Mouse (Mus musculus) heart, embryonic 16.5 days (tissue): ENCODE data around the gene Cd6. TPM values are rescaled to one million over a fixed set of nuclear protein-coding genes. Genes with fewer than 3 reads are reported as not detected.

Experiments
- ATAC-seq: fragments of 200-750 bp; cut with Nextera tagmentation; replicated peaks from 2 replicates; pipeline ENCODE4 v1.8.0; 2017; ENCODE audit warnings: moderate number of reproducible peaks; ENCODE audit not compliant: insufficient read depth, low FRiP score; ENCODE audit errors: extremely low read depth
- H3K27ac ChIP-seq: fragments of 300-500 bp; sonication (generic); 2 replicates; pipeline ENCODE4 v1.5.1; 2014; ENCODE audit warnings: mild to moderate bottlenecking, low read length, control low read depth, moderate library complexity
- H3K27me3 ChIP-seq: fragments of 300-500 bp; sonication (generic); 2 replicates; pipeline ENCODE4 v1.6.1; 2014; ENCODE audit warnings: low read length, mixed read lengths; ENCODE audit not compliant: control insufficient read depth, insufficient read depth
- H3K36me3 ChIP-seq: fragments of 300-500 bp; sonication (generic); 2 replicates; pipeline ENCODE4 v1.6.1; 2014; ENCODE audit not compliant: control insufficient read depth, insufficient read depth
- H3K4me1 ChIP-seq: fragments of 300-500 bp; sonication (generic); 2 replicates; pipeline ENCODE4 v1.6.1; 2014; ENCODE audit warnings: low read length, mixed read lengths; ENCODE audit not compliant: control insufficient read depth, insufficient read depth
- H3K4me2 ChIP-seq: fragments of 300-500 bp; sonication (generic); 2 replicates; pipeline ENCODE4 v1.6.1; 2014; ENCODE audit warnings: low read depth, mild to moderate bottlenecking, control low read depth, low read length
- H3K4me3 ChIP-seq: fragments of 300-500 bp; sonication (generic); 2 replicates; pipeline ENCODE4 v1.5.1; 2014; ENCODE audit warnings: mild to moderate bottlenecking, control low read depth, low read length
- H3K9ac ChIP-seq: fragments of 300-500 bp; sonication (generic); 2 replicates; pipeline ENCODE4 v1.6.1; 2014; ENCODE audit warnings: low read length, control low read depth
- H3K9me3 ChIP-seq: fragments of 300-500 bp; sonication (generic); replicated peaks from 2 replicates; pipeline ENCODE4 v1.6.1; 2016; ENCODE audit warnings: low read length; ENCODE audit not compliant: control insufficient read depth
- WGBS: fragments of 180-500 bp; shearing (Covaris S2); extraction: QIAGEN DNeasy Blood & Tissue Kit; methylation state at CpG from one replicate; pipeline ENCODE4 v1.1.7; 2014; 5-methylcytosine and 5-hydroxymethylcytosine counted together
- polyA plus RNA-seq: library from polyadenylated mRNA; unstranded; fragments of >200 nt; fragmentation: Nextera tagmentation; extraction: Ambion mirVana; gene quantifications from 2 replicates; pipeline ENCODE4 v1.2.1, GENCODE M21; 2015

The Cd6 gene
- polyA plus RNA-seq, 1 experiment from 2014 or later: 4.3 TPM

DNA sequence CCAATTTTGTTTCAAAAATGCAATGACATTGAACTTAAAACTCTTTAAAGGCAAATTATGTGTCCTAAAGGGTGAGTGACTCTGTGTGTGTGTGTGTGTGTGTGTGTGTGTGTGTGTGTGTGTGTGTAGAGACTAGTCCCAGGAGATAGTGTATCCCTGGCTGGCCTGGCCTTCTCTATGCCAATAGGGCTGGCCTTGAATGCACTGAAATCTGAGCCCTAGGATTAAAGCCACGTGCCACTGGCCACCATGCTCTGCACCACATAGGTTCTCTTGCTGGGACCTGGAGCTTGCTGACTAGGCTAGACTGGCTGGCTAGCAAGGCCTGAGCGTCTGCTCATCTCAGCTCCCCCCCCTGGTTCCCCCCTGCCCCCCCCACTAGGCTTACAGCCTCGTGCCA, 36.8 kb downstream of the Cd6 start:
- Histone ChIP-seq H3K27ac (no peak overlapping the region), H3K27me3 (no peaks in the 10 kb centered on the region), H3K9me3 (no peaks in the 10 kb centered on the region), H3K9ac (no peak overlapping the region), H3K36me3 (no peaks in the 10 kb centered on the region), H3K4me2 (no peak overlapping the region), H3K4me3 (no peak overlapping the region), H3K4me1 (no peaks in the 10 kb centered on the region)
- ATAC-seq: no peak
- 61% methylated on average over 3 of the region's 3 CpGs for WGBS

DNA sequence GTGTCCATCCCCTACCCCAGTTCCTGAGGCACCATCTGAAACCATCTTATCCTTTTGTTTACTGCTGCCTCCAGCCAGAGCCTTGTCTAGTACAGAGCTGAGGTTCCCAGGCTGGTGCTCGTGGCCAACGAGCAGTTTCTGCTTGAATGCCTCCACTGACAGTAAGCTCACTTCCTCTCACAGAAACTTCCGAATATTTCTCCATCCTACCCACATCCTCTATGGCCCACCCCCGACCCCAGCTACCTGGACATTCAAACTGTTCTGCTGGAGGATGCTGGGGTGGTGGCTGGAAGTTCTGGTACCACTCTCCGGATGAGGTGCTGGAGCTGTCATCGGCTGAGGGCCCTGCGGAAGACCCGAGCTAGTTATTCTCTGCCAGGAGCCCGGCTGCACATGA, 39.5 kb downstream of the Cd6 start:
- H3K27ac ChIP-seq: no peak overlapping the region
- WGBS: 70% methylated on average over 9 of the region's 9 CpGs
- peaks cover 2% of the 10 kb centered on the region; the same call in 1 of the 2 replicates for H3K4me1 ChIP-seq
- ATAC-seq: no peak
- no peak overlapping the region for H3K4me3 ChIP-seq
- no peaks in the 10 kb centered on the region for H3K27me3 ChIP-seq
- H3K4me2 ChIP-seq: no peak overlapping the region
- H3K9ac ChIP-seq: no peak overlapping the region
- H3K9me3 ChIP-seq: no peaks in the 10 kb centered on the region
- no peaks in the 10 kb centered on the region for H3K36me3 ChIP-seq

DNA sequence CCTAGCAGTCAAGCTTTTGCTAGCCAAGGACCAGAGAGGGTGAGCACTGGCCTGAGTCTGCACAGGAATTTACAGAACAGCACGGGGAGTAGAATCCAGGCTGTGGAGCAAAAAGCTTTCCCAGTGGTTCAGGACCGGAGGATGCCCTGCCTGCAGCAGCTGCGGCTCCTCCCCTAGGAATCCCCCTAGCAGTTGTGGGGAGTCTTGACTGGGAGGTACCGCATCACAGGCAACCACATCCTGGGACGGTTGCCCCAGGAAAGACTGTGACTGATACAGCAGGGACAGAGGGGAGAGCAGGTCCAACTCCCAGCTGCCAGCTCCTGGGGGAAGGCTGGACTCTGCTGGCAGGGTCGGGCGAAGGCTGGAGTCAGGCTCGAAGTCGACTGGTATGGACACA, 41.6 kb downstream of the Cd6 start:
- H3K36me3 ChIP-seq: no peaks in the 10 kb centered on the region

DNA sequence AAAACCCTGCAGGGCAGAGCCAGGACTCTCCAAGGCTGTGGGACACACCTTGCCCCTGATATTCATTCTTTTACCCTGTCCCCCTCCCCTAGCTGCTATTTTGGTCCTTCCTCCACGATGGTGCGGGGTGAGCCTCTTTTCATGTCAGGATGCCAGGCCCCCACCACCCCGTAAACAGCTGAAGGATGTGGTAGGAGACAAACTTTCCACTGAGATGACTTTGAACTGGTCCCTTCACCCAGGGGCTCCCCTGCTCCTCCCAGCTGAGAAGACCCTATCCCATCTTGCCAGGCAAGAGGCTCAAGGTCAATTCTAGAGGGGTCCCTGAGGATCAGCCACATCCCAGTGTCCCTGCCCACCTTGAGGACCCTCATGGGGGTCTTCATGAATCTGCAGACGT, 42.5 kb downstream of the Cd6 start:
- Histone ChIP-seq H3K27ac (no peak overlapping the region), H3K4me2 (no peak overlapping the region), H3K4me1 (peaks cover 4% of the 10 kb centered on the region), H3K4me3 (no peak overlapping the region), H3K9ac (no peak overlapping the region), H3K27me3 (no peaks in the 10 kb centered on the region), H3K36me3 (no peaks in the 10 kb centered on the region), H3K9me3 (no peaks in the 10 kb centered on the region)
- WGBS: 64% methylated on average over 4 of the region's 4 CpGs
- 0 out of 2 replicates have a peak, but pooled peaks have one; percentile 2 for ATAC-seq

More for the DNA sequence above, 41.6 kb downstream of the Cd6 start:
- no peak for ATAC-seq
- Histone ChIP-seq H3K9ac (no peak overlapping the region), H3K27ac (no peak overlapping the region), H3K9me3 (no peaks in the 10 kb centered on the region), H3K4me1 (peaks cover 4% of the 10 kb centered on the region), H3K4me2 (no peak overlapping the region), H3K4me3 (no peak overlapping the region), H3K27me3 (no peaks in the 10 kb centered on the region)
- 74% methylated on average over 9 of the region's 9 CpGs for WGBS

GRCm38 (mm10) chr19:10786753-10787152, 43.1 kb downstream of the Cd6 start:
- Histone ChIP-seq H3K9me3 (no peaks in the 10 kb centered on the region), H3K27me3 (no peaks in the 10 kb centered on the region), H3K4me2 (no peak overlapping the region), H3K9ac (no peak overlapping the region), H3K36me3 (no peaks in the 10 kb centered on the region), H3K4me3 (no peak overlapping the region), H3K27ac (no peak overlapping the region), H3K4me1 (peaks cover 8% of the 10 kb centered on the region)
- ATAC-seq: no peak
- WGBS: 83% methylated on average over 6 of the region's 6 CpGs

GRCm38 (mm10) chr19:10784796-10785459, 44.9 kb downstream of the Cd6 start:
- Histone ChIP-seq H3K27me3 (no peaks in the 10 kb centered on the region), H3K27ac (no peak overlapping the region), H3K4me3 (no peak overlapping the region), H3K36me3 (no peaks in the 10 kb centered on the region), H3K9me3 (no peaks in the 10 kb centered on the region), H3K9ac (no peak overlapping the region), H3K4me1 (peaks cover 18% of the 10 kb centered on the region), H3K4me2 (no peak overlapping the region)
- 85% methylated on average over 10 of the region's 10 CpGs for whole genome bisulfite sequencing
- no peak for ATAC-seq

GRCm38 (mm10) chr19:10784061-10784460, 45.8 kb downstream of the Cd6 start:
- H3K27ac ChIP-seq: no peak overlapping the region
- H3K9me3 ChIP-seq: no peaks in the 10 kb centered on the region
- H3K4me3 ChIP-seq: no peak overlapping the region
- peaks cover 18% of the 10 kb centered on the region for H3K4me1 ChIP-seq
- 47% methylated on average over 3 of the region's 3 CpGs for WGBS
- no peaks in the 10 kb centered on the region for H3K36me3 ChIP-seq
- H3K27me3 ChIP-seq: no peaks in the 10 kb centered on the region
- no peak for ATAC-seq
- no peak overlapping the region for H3K9ac ChIP-seq
- no peak overlapping the region; the same call in 1 of the 2 replicates for H3K4me2 ChIP-seq

- no peaks in the 10 kb centered on the region for H3K36me3 ChIP-seq
- H3K9ac ChIP-seq: no peak overlapping the region
- no peak overlapping the region for H3K27ac ChIP-seq
- no peaks in the 10 kb centered on the region for H3K27me3 ChIP-seq
- no peak overlapping the region for H3K4me3 ChIP-seq
- H3K4me1 ChIP-seq: peaks cover 18% of the 10 kb centered on the region
- no peaks in the 10 kb centered on the region for H3K9me3 ChIP-seq
- 77% methylated on average over 4 of the region's 4 CpGs for WGBS
- ATAC-seq: no peak
- H3K4me2 ChIP-seq: no peak overlapping the region
Observed at GRCm38 (mm10) chr19:10783168-10783567, 46.7 kb downstream of the Cd6 start.

DNA sequence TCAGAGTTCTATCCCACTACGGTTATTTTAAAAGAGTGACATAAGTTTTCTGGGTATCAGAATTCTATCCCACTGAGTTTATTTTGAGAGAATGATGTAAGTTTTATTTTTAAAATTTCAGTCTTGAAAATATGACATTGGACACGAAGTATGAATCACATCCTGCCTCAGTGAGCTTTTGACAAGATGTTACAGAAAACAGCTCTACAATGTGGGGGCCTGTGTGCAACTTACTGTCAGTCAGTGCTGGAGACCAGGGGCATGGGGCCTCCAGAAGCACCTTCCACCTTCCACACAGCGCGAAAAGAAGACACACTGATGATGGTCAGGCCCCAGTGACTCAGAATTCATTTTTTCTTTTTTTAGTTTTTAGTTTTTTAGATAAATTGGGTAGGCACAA, 48.2 kb downstream of the Cd6 start:
- H3K4me1 ChIP-seq: peaks cover 16% of the 10 kb centered on the region
- no peaks in the 10 kb centered on the region for H3K36me3 ChIP-seq
- no peak overlapping the region for H3K9ac ChIP-seq
- no peaks in the 10 kb centered on the region for H3K9me3 ChIP-seq
- H3K27ac ChIP-seq: peak overlapping the region; percentile 74
- 43% methylated on average over 4 of the region's 4 CpGs for WGBS
- no peak overlapping the region for H3K4me2 ChIP-seq
- no peaks in the 10 kb centered on the region for H3K27me3 ChIP-seq
- ATAC-seq: no peak
- no peak overlapping the region for H3K4me3 ChIP-seq
